Mouse (Mus musculus) urinary bladder, postnatal 10 days (tissue): Measurements from ENCODE around the gene Tmigd3.
"Not testable (repeated sequence)": the region's sequence is repeated elsewhere in the genome, so short reads cannot be mapped to it uniquely, and the experiment has no call there.

Experiments
- DNase-seq: peaks from one replicate; pipeline ENCODE4 v3.0.0; 2022; ENCODE audit warnings: low spot score

Gene Tmigd3

GRCm38 (mm10) chr3:105901468-105901867, 30.8 kb downstream of the Tmigd3 start:
- DNase-seq: no peak

GRCm38 (mm10) chr3:105904213-105904612, 33.5 kb downstream of the Tmigd3 start:
- DNase-seq: no peak

- no peak for DNase-seq
These were observed 34.0 kb downstream of the Tmigd3 start for GRCm38 (mm10) chr3:105904721-105905120.

- no peak for DNase-seq
These were observed 37.4 kb downstream of the Tmigd3 start for GRCm38 (mm10) chr3:105907956-105908655.

GRCm38 (mm10) chr3:105908976-105909375, 38.3 kb downstream of the Tmigd3 start:
- DNase-seq: no peak

- no peak for DNase-seq
These were observed 40.0 kb downstream of the Tmigd3 start for GRCm38 (mm10) chr3:105910519-105911190.

GRCm38 (mm10) chr3:105912097-105912880, 41.6 kb downstream of the Tmigd3 start:
- DNase-seq: no peak

- no peak for DNase-seq
These were observed 43.4 kb downstream of the Tmigd3 start for GRCm38 (mm10) chr3:105913839-105914681.

- DNase-seq: no peak
These were observed 44.6 kb downstream of the Tmigd3 start for GRCm38 (mm10) chr3:105915281-105915680.

- DNase-seq: not testable (repeated sequence)
These were observed 45.8 kb downstream of the Tmigd3 start for GRCm38 (mm10) chr3:105916455-105916854.

GRCm38 (mm10) chr3:105917656-105918354, 47.1 kb downstream of the Tmigd3 start:
- DNase-seq: no peak

- DNase-seq: no peak
These were observed 47.6 kb downstream of the Tmigd3 start for GRCm38 (mm10) chr3:105918355-105918745.

- not testable (repeated sequence) for DNase-seq
These were observed 50.0 kb downstream of the Tmigd3 start for GRCm38 (mm10) chr3:105920743-105921142.

GRCm38 (mm10) chr3:105921959-105922358, 51.3 kb downstream of the Tmigd3 start:
- no peak for DNase-seq

- DNase-seq: no peak
These were observed 53.9 kb downstream of the Tmigd3 start for GRCm38 (mm10) chr3:105924616-105925015.

GRCm38 (mm10) chr3:105927561-105928194, 57.0 kb downstream of the Tmigd3 start:
- no peak for DNase-seq

- DNase-seq: no peak
These were observed 57.5 kb downstream of the Tmigd3 start for GRCm38 (mm10) chr3:105928195-105928569.

GRCm38 (mm10) chr3:105928781-105929180, 58.1 kb downstream of the Tmigd3 start:
- DNase-seq: no peak

GRCm38 (mm10) chr3:105929821-105930220, 59.1 kb downstream of the Tmigd3 start:
- no peak for DNase-seq

- DNase-seq: no peak
These were observed 60.4 kb downstream of the Tmigd3 start for GRCm38 (mm10) chr3:105931095-105931494.
